Mouse (Mus musculus): ENCODE measurements around the gene Gosr2. TPM values are rescaled to one million over a fixed set of nuclear protein-coding genes. Genes with fewer than 3 reads are reported as not detected.

The Gosr2 gene
- polyA plus RNA-seq, 1 experiment from 2014 or later = 58.7 TPM

GRCm38 (mm10) chr11:103636261-103636660 is 61.4 kb downstream of the Gosr2 start:
- WGBS = 71% methylated on average over 6 of the region's 6 CpGs
- ATAC-seq (ENCODE audit: low FRiP score, low TSS enrichment) = no peak

GRCm38 (mm10) chr11:103635481-103635880 is 62.2 kb downstream of the Gosr2 start:
- H3K27ac ChIP-seq (replicated peaks) = no peak overlapping the region
- H3K4me2 ChIP-seq (replicated peaks; ENCODE audit: low read depth) = no peak overlapping the region
- ATAC-seq (ENCODE audit: low FRiP score, low TSS enrichment) (no peak), DNase-seq (ENCODE audit: low spot score) (no peak)
- H3K27me3 ChIP-seq (ENCODE audit: control insufficient read depth, insufficient read depth, low read length) = no peaks in the 10 kb centered on the region
- no peaks in the 10 kb centered on the region for H3K4me1 ChIP-seq (replicated peaks; ENCODE audit: control insufficient read depth, insufficient read depth)
- TF ChIP-seq CTCF (IDR thresholded peaks at IDR 0.05; ENCODE audit: low read depth) (no peak), EP300 (optimal IDR thresholded peaks at IDR 0.05) (no peak)
- H3K9ac ChIP-seq (ENCODE audit: low read length) = no peak overlapping the region
- no peaks in the 10 kb centered on the region for H3K36me3 ChIP-seq (ENCODE audit: control insufficient read depth, insufficient read depth, low read length)
- 71% methylated on average over 3 of the region's 3 CpGs for WGBS
- H3K4me3 ChIP-seq (ENCODE audit: low read depth, low read length) = no peak overlapping the region
- no peaks in the 10 kb centered on the region for H3K9me3 ChIP-seq (ENCODE audit: control insufficient read depth, low read length)

More at GRCm38 (mm10) chr11:103636261-103636660, 61.4 kb downstream of the Gosr2 start:
- no peaks in the 10 kb centered on the region for H3K36me3 ChIP-seq (ENCODE audit: control insufficient read depth, insufficient read depth, low read length)
- no peak overlapping the region for H3K4me3 ChIP-seq (ENCODE audit: low read depth, low read length)
- H3K9me3 ChIP-seq (ENCODE audit: control insufficient read depth, low read length) = no peaks in the 10 kb centered on the region
- no peak overlapping the region for H3K4me2 ChIP-seq (replicated peaks; ENCODE audit: low read depth)
- H3K4me1 ChIP-seq (replicated peaks; ENCODE audit: control insufficient read depth, insufficient read depth) = no peaks in the 10 kb centered on the region
- no peak for DNase-seq (ENCODE audit: low spot score)
- H3K9ac ChIP-seq (ENCODE audit: low read length) = no peak overlapping the region
- TF ChIP-seq EP300 (optimal IDR thresholded peaks at IDR 0.05) (no peak), CTCF (IDR thresholded peaks at IDR 0.05; ENCODE audit: low read depth) (no peak)
- H3K27me3 ChIP-seq (ENCODE audit: control insufficient read depth, insufficient read depth, low read length) = peaks cover 3% of the 10 kb centered on the region; the same call in 1 of the 2 replicates
- H3K27ac ChIP-seq (replicated peaks) = no peak overlapping the region

- no peak overlapping the region for H3K27ac ChIP-seq (replicated peaks)
- H3K9me3 ChIP-seq (ENCODE audit: control insufficient read depth, low read length) = no peaks in the 10 kb centered on the region
- ATAC-seq (ENCODE audit: low FRiP score, low TSS enrichment) (no peak), DNase-seq (ENCODE audit: low spot score) (no peak)
- no peaks in the 10 kb centered on the region for H3K36me3 ChIP-seq (ENCODE audit: control insufficient read depth, insufficient read depth, low read length)
- WGBS = 82% methylated on average over 7 of the region's 7 CpGs
- no peaks in the 10 kb centered on the region for H3K27me3 ChIP-seq (ENCODE audit: control insufficient read depth, insufficient read depth, low read length)
- no peak overlapping the region for H3K4me3 ChIP-seq (ENCODE audit: low read depth, low read length)
- no peaks in the 10 kb centered on the region for H3K4me1 ChIP-seq (replicated peaks; ENCODE audit: control insufficient read depth, insufficient read depth)
- H3K9ac ChIP-seq (ENCODE audit: low read length) = no peak overlapping the region
- TF ChIP-seq CTCF (IDR thresholded peaks at IDR 0.05; ENCODE audit: low read depth) (no peak), EP300 (optimal IDR thresholded peaks at IDR 0.05) (no peak)
- H3K4me2 ChIP-seq (replicated peaks; ENCODE audit: low read depth) = no peak overlapping the region
Observed at GRCm38 (mm10) chr11:103634806-103635205, 62.9 kb downstream of the Gosr2 start.

GRCm38 (mm10) chr11:103627453-103627852 is 70.2 kb downstream of the Gosr2 start:
- Histone ChIP-seq H3K4me1 (replicated peaks; ENCODE audit: control insufficient read depth, insufficient read depth) (no peaks in the 10 kb centered on the region), H3K9me3 (ENCODE audit: control insufficient read depth, low read length) (no peaks in the 10 kb centered on the region), H3K36me3 (ENCODE audit: control insufficient read depth, insufficient read depth, low read length) (no peaks in the 10 kb centered on the region), H3K27me3 (ENCODE audit: control insufficient read depth, insufficient read depth, low read length) (no peaks in the 10 kb centered on the region), H3K4me3 (ENCODE audit: low read depth, low read length) (no peak overlapping the region), H3K27ac (replicated peaks) (no peak overlapping the region), H3K4me2 (replicated peaks; ENCODE audit: low read depth) (no peak overlapping the region), H3K9ac (ENCODE audit: low read length) (no peak overlapping the region)
- TF ChIP-seq CTCF (IDR thresholded peaks at IDR 0.05; ENCODE audit: low read depth) = no peak
- TF ChIP-seq EP300 (optimal IDR thresholded peaks at IDR 0.05) = no peak
- ATAC-seq (ENCODE audit: low FRiP score, low TSS enrichment) (no peak), DNase-seq (ENCODE audit: low spot score) (no peak)
- WGBS = 73% methylated on average over 23 of the region's 23 CpGs

Other genes starting within 250 kb of the Gosr2 start
- gene Lrrc37a, start 193.3 kb downstream of the Gosr2 start, polyA plus RNA-seq (2015; fragmentation: Nextera tagmentation; extraction: Ambion mirVana) = not detected in 2 replicates
- gene Gm884, start 76.8 kb downstream of the Gosr2 start, polyA plus RNA-seq (2015; fragmentation: Nextera tagmentation; extraction: Ambion mirVana) = not detected in 2 replicates
- gene Lyzl6, start 59.0 kb downstream of the Gosr2 start, polyA plus RNA-seq (2015; fragmentation: Nextera tagmentation; extraction: Ambion mirVana) = not detected in 2 replicates
- 0.16 and 0.25 TPM in 2 replicates for gene Rprml, start 48.3 kb downstream of the Gosr2 start, polyA plus RNA-seq (2015; fragmentation: Nextera tagmentation; extraction: Ambion mirVana)
- gene Wnt9b, start 51.9 kb upstream of the Gosr2 start, polyA plus RNA-seq (2015; fragmentation: Nextera tagmentation; extraction: Ambion mirVana) = not detected in 2 replicates
- 0.51 and 0.55 TPM in 2 replicates for gene Wnt3, start 76.3 kb upstream of the Gosr2 start, polyA plus RNA-seq (2015; fragmentation: Nextera tagmentation; extraction: Ambion mirVana)

Data from stomach, postnatal 0 days (tissue).